Mouse (Mus musculus) central nervous system, embryonic 11.5 days (tissue): ENCODE measurements around the gene Cyp4f13. TPM values are rescaled to one million over a fixed set of nuclear protein-coding genes. Genes with fewer than 3 reads are reported as not detected.

Experiments used
- polyA plus RNA-seq: library from polyadenylated mRNA; depleted of rRNA; stranded (reverse); fragments of >200 nt; gene quantifications from 2 replicates; pipeline ENCODE4 v1.2.3, GENCODE M21; 2012; rRNA removed

Cyp4f13 gene
- 5.4 and 9.1 TPM in 2 replicates for polyA plus RNA-seq

GRCm38 (mm10) chr17:32947215-32947914, at the start of gene Cyp4f13:
TSS of gene Cyp4f13 (minus strand) at chr17:32947402.

GRCm38 (mm10) chr17:32992699-32993474, 45.7 kb upstream of the Cyp4f13 start, which contains the start of gene Zfp952:
TSS of gene Zfp952 (plus strand) at chr17:32993129.

GRCm38 (mm10) chr17:32965623-32966290, 18.6 kb upstream of the Cyp4f13 start, which contains the start of gene Zfp472:
TSS of gene Zfp472 (plus strand) at chr17:32965814.

GRCm38 (mm10) chr17:32917131-32917530, 30.1 kb downstream of the Cyp4f13 start, which contains the start of gene Cyp4f14:
TSS of gene Cyp4f14 (minus strand) at chr17:32917342.

GRCm38 (mm10) chr17:32891239-32892180, 55.7 kb downstream of the Cyp4f13 start, which contains the start of gene Zfp870:
TSS of gene Zfp870 (minus strand) at chr17:32891642.

Other genes with a start within 250 kb of the Cyp4f13 start
- 15.8 and 33.2 TPM in 2 replicates for gene Zfp871, start 159.1 kb downstream of the Cyp4f13 start, polyA plus RNA-seq
- gene Zfp811, start 137.5 kb downstream of the Cyp4f13 start, polyA plus RNA-seq = 26.4 and 29.3 TPM in 2 replicates
- gene Zfp799, start 117.1 kb downstream of the Cyp4f13 start, polyA plus RNA-seq = 16.6 and 21.6 TPM in 2 replicates
- 5.7 and 5.8 TPM in 2 replicates for gene Zfp870, start 55.8 kb downstream of the Cyp4f13 start, polyA plus RNA-seq
- gene Cyp4f14, start 30.1 kb downstream of the Cyp4f13 start, polyA plus RNA-seq = 0.22 TPM in 1 of 2 replicates, not detected in the other
- gene Zfp472, start 18.4 kb upstream of the Cyp4f13 start, polyA plus RNA-seq = 5.2 and 7.7 TPM in 2 replicates
- 8.9 and 12.6 TPM in 2 replicates for gene Zfp952, start 45.7 kb upstream of the Cyp4f13 start, polyA plus RNA-seq
- gene Zfp763, start 86.0 kb upstream of the Cyp4f13 start, polyA plus RNA-seq = 8.5 and 13.4 TPM in 2 replicates
- gene 4921501E09Rik, start 120.7 kb upstream of the Cyp4f13 start, polyA plus RNA-seq = not detected in 2 replicates
- 7.3 and 9.1 TPM in 2 replicates for gene Zfp563, start 141.9 kb upstream of the Cyp4f13 start, polyA plus RNA-seq
- gene Morc2b, start 192.3 kb upstream of the Cyp4f13 start, polyA plus RNA-seq = 0.05 and 0.12 TPM in 2 replicates
- gene Olfr55, start 221.0 kb upstream of the Cyp4f13 start, polyA plus RNA-seq = not detected in 2 replicates
- not detected in 2 replicates for gene Olfr239, start 243.9 kb upstream of the Cyp4f13 start, polyA plus RNA-seq